Mouse (Mus musculus): Measurements from ENCODE around the gene Nckap5. TPM values are rescaled to one million over a fixed set of nuclear protein-coding genes. Genes with fewer than 3 reads are reported as not detected.

Gene Nckap5
- polyA plus RNA-seq (2015; fragmentation: Nextera tagmentation; extraction: Ambion mirVana): 10.1 and 10.9 TPM in 2 replicates

- Histone ChIP-seq H3K36me3 (ENCODE audit: control insufficient read depth, insufficient read depth, low read length) (no peaks in the 10 kb centered on the region), H3K27me3 (ENCODE audit: control insufficient read depth, insufficient read depth, low read depth, low read length) (no peaks in the 10 kb centered on the region), H3K9ac (ENCODE audit: low read depth, low read length) (peak within 1 kb of the TSS; percentile 39; the same call in 1 of the 2 replicates), H3K4me2 (ENCODE audit: low read length) (peak within 1 kb of the TSS; percentile 66), H3K4me1 (ENCODE audit: control insufficient read depth, insufficient read depth, low read length) (peaks cover 8% of the 10 kb centered on the region; the same call in 1 of the 2 replicates), H3K4me3 (ENCODE audit: low read depth, low read length) (peak within 1 kb of the TSS; percentile 37), H3K9me3 (replicated peaks; ENCODE audit: control insufficient read depth, low read length, poor library complexity, severe bottlenecking) (no peaks in the 10 kb centered on the region), H3K27ac (ENCODE audit: low read length) (peak within 1 kb of the TSS; percentile 66)
- 1% methylated on average over 35 of the region's 35 CpGs for WGBS
- ATAC-seq: peak; percentile 82
Measured at GRCm38 (mm10) chr1:126830031-126830927, at the start of gene Nckap5. Gene Nckap5, minus strand, starts transcription at chr1:126830799.

- Histone ChIP-seq H3K27ac (ENCODE audit: low read length) (no peak overlapping the region), H3K9me3 (replicated peaks; ENCODE audit: control insufficient read depth, low read length, poor library complexity, severe bottlenecking) (no peaks in the 10 kb centered on the region), H3K36me3 (ENCODE audit: control insufficient read depth, insufficient read depth, low read length) (no peaks in the 10 kb centered on the region), H3K27me3 (ENCODE audit: control insufficient read depth, insufficient read depth, low read depth, low read length) (no peaks in the 10 kb centered on the region), H3K4me1 (ENCODE audit: control insufficient read depth, insufficient read depth, low read length) (no peaks in the 10 kb centered on the region), H3K4me2 (ENCODE audit: low read length) (no peak overlapping the region), H3K4me3 (ENCODE audit: low read depth, low read length) (no peak overlapping the region), H3K9ac (ENCODE audit: low read depth, low read length) (no peak overlapping the region)
- no peak for ATAC-seq
- 88% methylated on average over 2 of the region's 2 CpGs for WGBS
Measured at GRCm38 (mm10) chr1:126877495-126877894, 46.9 kb upstream of the Nckap5 start.

DNA sequence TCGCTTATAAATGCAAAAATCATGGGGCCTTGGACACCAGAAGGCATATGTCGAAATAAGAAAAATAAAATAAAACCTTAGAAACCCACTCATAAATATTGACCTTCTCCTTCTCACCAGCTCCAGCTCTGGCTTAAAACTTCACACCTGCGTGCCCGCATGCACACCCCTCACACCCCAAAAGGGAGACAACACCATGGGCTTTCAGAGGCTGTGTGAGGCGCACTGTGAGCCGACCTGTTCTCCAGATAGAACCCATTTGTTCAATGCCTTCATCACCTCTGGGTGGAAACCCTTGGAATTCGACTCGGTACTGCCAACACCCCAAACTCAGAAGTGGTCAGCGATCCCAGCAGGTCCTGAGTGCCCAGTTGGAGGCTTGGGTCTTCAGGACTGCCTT, 37.8 kb upstream of the Nckap5 start:
- no peak overlapping the region for H3K9ac ChIP-seq (ENCODE audit: low read depth, low read length)
- ATAC-seq: no peak
- H3K4me1 ChIP-seq (ENCODE audit: control insufficient read depth, insufficient read depth, low read length): peaks cover 6% of the 10 kb centered on the region; the same call in 1 of the 2 replicates
- no peak overlapping the region for H3K27ac ChIP-seq (ENCODE audit: low read length)
- no peaks in the 10 kb centered on the region for H3K9me3 ChIP-seq (replicated peaks; ENCODE audit: control insufficient read depth, low read length, poor library complexity, severe bottlenecking)
- 90% methylated on average over 9 of the region's 9 CpGs for WGBS
- H3K27me3 ChIP-seq (ENCODE audit: control insufficient read depth, insufficient read depth, low read depth, low read length): no peaks in the 10 kb centered on the region
- H3K36me3 ChIP-seq (ENCODE audit: control insufficient read depth, insufficient read depth, low read length): no peaks in the 10 kb centered on the region
- no peak overlapping the region for H3K4me3 ChIP-seq (ENCODE audit: low read depth, low read length)
- H3K4me2 ChIP-seq (ENCODE audit: low read length): no peak overlapping the region

- H3K27ac ChIP-seq (ENCODE audit: low read length): no peak overlapping the region
- WGBS: 86% methylated on average over 5 of the region's 5 CpGs
- ATAC-seq: no peak
Measured at GRCm38 (mm10) chr1:126867912-126868311, 37.3 kb upstream of the Nckap5 start.

GRCm38 (mm10) chr1:126865591-126866086, 35.0 kb upstream of the Nckap5 start:
- Histone ChIP-seq H3K27me3 (ENCODE audit: control insufficient read depth, insufficient read depth, low read depth, low read length) (no peaks in the 10 kb centered on the region), H3K27ac (ENCODE audit: low read length) (peak overlapping the region; percentile 50; the same call in 1 of the 2 replicates), H3K9ac (ENCODE audit: low read depth, low read length) (no peak overlapping the region), H3K4me1 (ENCODE audit: control insufficient read depth, insufficient read depth, low read length) (peaks cover 6% of the 10 kb centered on the region; the same call in 1 of the 2 replicates), H3K36me3 (ENCODE audit: control insufficient read depth, insufficient read depth, low read length) (no peaks in the 10 kb centered on the region), H3K4me2 (ENCODE audit: low read length) (no peak overlapping the region), H3K9me3 (replicated peaks; ENCODE audit: control insufficient read depth, low read length, poor library complexity, severe bottlenecking) (no peaks in the 10 kb centered on the region), H3K4me3 (ENCODE audit: low read depth, low read length) (no peak overlapping the region)
- WGBS: 7% methylated on average over 7 of the region's 7 CpGs
- ATAC-seq: peak; percentile 80

More at GRCm38 (mm10) chr1:126867912-126868311, 37.3 kb upstream of the Nckap5 start:
- H3K4me2 ChIP-seq (ENCODE audit: low read length): no peak overlapping the region
- no peaks in the 10 kb centered on the region for H3K27me3 ChIP-seq (ENCODE audit: control insufficient read depth, insufficient read depth, low read depth, low read length)
- no peaks in the 10 kb centered on the region for H3K9me3 ChIP-seq (replicated peaks; ENCODE audit: control insufficient read depth, low read length, poor library complexity, severe bottlenecking)
- no peak overlapping the region for H3K9ac ChIP-seq (ENCODE audit: low read depth, low read length)
- H3K4me1 ChIP-seq (ENCODE audit: control insufficient read depth, insufficient read depth, low read length): peaks cover 6% of the 10 kb centered on the region; the same call in 1 of the 2 replicates
- no peak overlapping the region for H3K4me3 ChIP-seq (ENCODE audit: low read depth, low read length)
- no peaks in the 10 kb centered on the region for H3K36me3 ChIP-seq (ENCODE audit: control insufficient read depth, insufficient read depth, low read length)

- Histone ChIP-seq H3K27ac (ENCODE audit: low read length) (no peak overlapping the region), H3K36me3 (ENCODE audit: control insufficient read depth, insufficient read depth, low read length) (no peaks in the 10 kb centered on the region), H3K4me3 (ENCODE audit: low read depth, low read length) (no peak overlapping the region), H3K27me3 (ENCODE audit: control insufficient read depth, insufficient read depth, low read depth, low read length) (no peaks in the 10 kb centered on the region), H3K4me1 (ENCODE audit: control insufficient read depth, insufficient read depth, low read length) (peaks cover 6% of the 10 kb centered on the region; the same call in 1 of the 2 replicates), H3K4me2 (ENCODE audit: low read length) (no peak overlapping the region), H3K9ac (ENCODE audit: low read depth, low read length) (no peak overlapping the region), H3K9me3 (replicated peaks; ENCODE audit: control insufficient read depth, low read length, poor library complexity, severe bottlenecking) (no peaks in the 10 kb centered on the region)
- no peak for ATAC-seq
- 55% methylated on average over 3 of the region's 3 CpGs for WGBS
Measured at GRCm38 (mm10) chr1:126861816-126862215, 31.2 kb upstream of the Nckap5 start.

- Histone ChIP-seq H3K4me2 (ENCODE audit: low read length) (no peak overlapping the region), H3K36me3 (ENCODE audit: control insufficient read depth, insufficient read depth, low read length) (no peaks in the 10 kb centered on the region), H3K4me3 (ENCODE audit: low read depth, low read length) (no peak overlapping the region), H3K27ac (ENCODE audit: low read length) (no peak overlapping the region), H3K4me1 (ENCODE audit: control insufficient read depth, insufficient read depth, low read length) (peaks cover 4% of the 10 kb centered on the region; the same call in 1 of the 2 replicates), H3K27me3 (ENCODE audit: control insufficient read depth, insufficient read depth, low read depth, low read length) (no peaks in the 10 kb centered on the region), H3K9ac (ENCODE audit: low read depth, low read length) (no peak overlapping the region), H3K9me3 (replicated peaks; ENCODE audit: control insufficient read depth, low read length, poor library complexity, severe bottlenecking) (no peaks in the 10 kb centered on the region)
- 83% methylated on average over 4 of the region's 4 CpGs for WGBS
- no peak for ATAC-seq
Measured at GRCm38 (mm10) chr1:126860537-126860936, 29.9 kb upstream of the Nckap5 start.

DNA sequence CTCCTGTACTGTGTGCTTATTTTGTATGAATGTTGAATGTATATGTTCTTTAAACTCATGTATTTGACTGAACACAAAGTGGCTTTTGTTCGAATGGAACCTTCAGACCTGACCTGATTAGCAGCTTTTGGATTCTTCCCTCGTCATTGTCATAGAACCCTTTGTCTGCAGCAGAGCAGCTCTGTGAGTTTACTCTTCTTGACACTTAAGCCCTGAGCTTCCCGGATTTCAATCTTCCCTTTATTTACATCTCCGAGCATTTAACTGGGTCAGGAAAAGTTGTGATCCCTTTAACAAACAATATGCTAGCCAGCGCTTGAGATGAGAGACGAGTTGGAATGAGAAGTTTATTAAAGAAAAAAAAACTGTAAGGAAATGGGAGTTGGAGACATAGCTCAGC, 18.9 kb upstream of the Nckap5 start:
- H3K27me3 ChIP-seq (ENCODE audit: control insufficient read depth, insufficient read depth, low read depth, low read length): no peaks in the 10 kb centered on the region
- H3K4me1 ChIP-seq (ENCODE audit: control insufficient read depth, insufficient read depth, low read length): no peaks in the 10 kb centered on the region
- no peak for ATAC-seq
- H3K36me3 ChIP-seq (ENCODE audit: control insufficient read depth, insufficient read depth, low read length): no peaks in the 10 kb centered on the region
- no peak overlapping the region for H3K4me3 ChIP-seq (ENCODE audit: low read depth, low read length)
- 30% methylated on average over 6 of the region's 6 CpGs for WGBS
- H3K27ac ChIP-seq (ENCODE audit: low read length): no peak overlapping the region
- H3K9ac ChIP-seq (ENCODE audit: low read depth, low read length): no peak overlapping the region
- H3K4me2 ChIP-seq (ENCODE audit: low read length): no peak overlapping the region
- H3K9me3 ChIP-seq (replicated peaks; ENCODE audit: control insufficient read depth, low read length, poor library complexity, severe bottlenecking): no peaks in the 10 kb centered on the region

DNA sequence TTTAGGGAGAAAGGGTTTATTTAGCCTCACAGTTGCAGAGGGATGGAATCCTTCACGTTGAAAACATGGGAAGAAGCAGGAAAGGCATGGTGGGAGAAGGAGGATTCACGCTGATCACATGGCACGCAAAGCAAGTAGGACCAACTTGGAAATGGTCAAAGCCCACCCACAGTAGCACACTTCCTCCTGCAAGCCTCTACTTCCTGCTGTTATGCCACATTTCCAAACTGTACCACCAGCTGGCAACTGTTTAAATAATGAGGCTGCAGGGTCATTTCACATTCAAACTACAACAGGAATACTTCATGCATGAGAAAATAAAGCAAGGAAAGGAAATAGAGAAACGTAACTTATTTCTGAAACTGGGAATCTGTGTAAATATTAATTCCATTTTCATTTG, 15.7 kb upstream of the Nckap5 start:
- Histone ChIP-seq H3K27me3 (ENCODE audit: control insufficient read depth, insufficient read depth, low read depth, low read length) (no peaks in the 10 kb centered on the region), H3K4me1 (ENCODE audit: control insufficient read depth, insufficient read depth, low read length) (no peaks in the 10 kb centered on the region), H3K9ac (ENCODE audit: low read depth, low read length) (no peak overlapping the region), H3K9me3 (replicated peaks; ENCODE audit: control insufficient read depth, low read length, poor library complexity, severe bottlenecking) (no peaks in the 10 kb centered on the region), H3K4me2 (ENCODE audit: low read length) (no peak overlapping the region), H3K36me3 (ENCODE audit: control insufficient read depth, insufficient read depth, low read length) (no peaks in the 10 kb centered on the region), H3K27ac (ENCODE audit: low read length) (no peak overlapping the region), H3K4me3 (ENCODE audit: low read depth, low read length) (no peak overlapping the region)
- 70% methylated on average over 4 of the region's 4 CpGs for WGBS
- no peak for ATAC-seq

Measured in midbrain, embryonic 16.5 days (tissue).